Mouse (Mus musculus) megakaryocyte, embryonic 14.5 days (primary cell): ENCODE results near the gene Reep6. TPM values are rescaled to one million over a fixed set of nuclear protein-coding genes. Genes with fewer than 3 reads are reported as not detected.

Experiments used
- H3K27me3 ChIP-seq: replicated peaks from 2 replicates; pipeline ENCODE3; 2012; ENCODE audit warnings: inconsistent platforms
- H3K36me3 ChIP-seq: replicated peaks from 2 replicates; pipeline ENCODE3; 2012; ENCODE audit warnings: low read length, inconsistent platforms, mixed read lengths
- H3K4me1 ChIP-seq: 2 replicates; pipeline ENCODE4 v1.6.1; 2012; ENCODE audit warnings: inconsistent platforms
- H3K4me3 ChIP-seq: replicated peaks from 2 replicates; pipeline ENCODE3; 2012; ENCODE audit warnings: moderate library complexity, mild to moderate bottlenecking, inconsistent platforms
- H3K9me3 ChIP-seq: 2 replicates; pipeline ENCODE4 v1.6.1; 2012; ENCODE audit warnings: inconsistent platforms
- FLI1 ChIP-seq: IDR thresholded peaks from 2 replicates; pipeline ENCODE4 v1.6.1; 2012; ENCODE audit warnings: low read length, inconsistent platforms, mixed read lengths
- GATA1 ChIP-seq: IDR thresholded peaks from 3 replicates; pipeline ENCODE4 v1.6.1; 2012; ENCODE audit warnings: mixed read lengths, low read length, inconsistent platforms, borderline replicate concordance
- polyA plus RNA-seq: library from polyadenylated mRNA; stranded (reverse); fragments of >175 nt; gene quantifications from 2 replicates; pipeline ENCODE4 v1.2.3, GENCODE M21; 2012; ENCODE audit warnings: low replicate concordance; ENCODE audit not compliant: insufficient read depth

Reep6 gene
- polyA plus RNA-seq, result 19.0 and 21.1 TPM in 2 replicates

DNA sequence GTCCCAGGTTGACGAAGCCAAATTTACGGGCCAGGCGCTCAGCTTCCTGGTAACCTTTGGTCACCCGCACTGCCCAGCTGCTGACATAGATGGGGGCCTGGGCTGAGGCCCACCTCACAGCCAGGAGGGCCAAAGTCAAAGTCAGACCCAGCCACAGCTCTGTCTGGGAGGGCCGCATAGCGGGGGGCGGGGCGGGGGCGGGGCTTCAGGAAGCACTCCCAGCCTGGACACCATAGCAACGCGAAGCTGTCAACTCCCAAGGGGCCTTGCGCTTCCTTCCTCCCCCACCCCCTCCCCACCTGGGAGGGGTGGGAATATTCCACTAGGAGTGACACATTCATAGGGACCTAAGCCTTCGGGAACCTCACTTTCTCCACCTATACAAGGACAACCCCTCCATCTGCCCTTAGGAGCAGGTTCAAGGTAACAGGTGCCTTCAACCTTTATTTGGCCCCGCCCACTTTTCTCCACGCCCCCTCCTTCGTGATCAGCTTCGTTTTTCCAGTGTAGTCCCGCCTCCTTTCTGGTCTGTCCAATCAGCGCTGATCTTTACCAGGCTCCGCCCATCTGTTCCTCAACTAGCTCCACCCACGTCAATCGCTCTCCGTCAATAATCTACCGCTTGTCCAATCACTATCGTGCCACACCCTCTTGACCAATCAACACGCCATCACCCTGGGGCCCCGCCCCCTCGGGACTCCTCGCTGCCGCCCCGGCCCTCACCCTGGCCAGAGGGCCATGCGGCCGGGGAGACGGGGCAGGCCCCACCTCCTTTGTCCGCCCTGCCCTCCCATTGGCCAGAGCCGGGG lies at the start of gene Reep6, which contains the start of gene Pcsk4:
Reep6 (plus strand) TSS at position 681 of the 809 bp plus-strand sequence.
Pcsk4 (minus strand) TSS at position 226 of the 809 bp plus-strand sequence.
- Histone ChIP-seq H3K27me3 (peaks cover 24% of the 10 kb centered on the region), H3K4me1 (peaks cover 73% of the 10 kb centered on the region), H3K9me3 (no peaks in the 10 kb centered on the region), H3K4me3 (peak within 1 kb of the TSS; percentile 92), H3K36me3 (peaks cover 5% of the 10 kb centered on the region)
- no peak for TF ChIP-seq GATA1
- TF ChIP-seq FLI1, result no peak

DNA sequence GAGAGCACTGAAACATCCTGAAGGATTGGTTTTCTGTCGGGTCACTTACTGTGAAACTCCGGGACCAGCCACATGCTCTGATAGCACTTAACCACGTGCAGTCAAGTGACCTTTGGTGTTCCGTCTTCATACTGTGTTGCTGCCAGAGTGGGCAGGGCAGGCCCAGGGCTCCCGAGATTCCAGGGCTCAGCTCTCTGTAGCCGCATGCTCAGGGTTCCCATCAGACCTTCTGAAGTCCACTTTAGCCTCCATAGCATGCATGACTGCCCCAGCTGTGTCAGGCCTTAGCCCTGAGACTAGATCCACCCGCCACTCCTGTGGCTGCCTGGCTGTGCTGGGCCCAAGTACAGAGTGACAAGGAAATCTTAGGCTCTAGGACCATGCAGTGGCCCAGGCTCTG lies 48.4 kb upstream of the Reep6 start:
- Histone ChIP-seq H3K4me3 (no peak overlapping the region), H3K36me3 (peaks cover 97% of the 10 kb centered on the region), H3K9me3 (no peaks in the 10 kb centered on the region), H3K4me1 (peaks cover 55% of the 10 kb centered on the region), H3K27me3 (no peaks in the 10 kb centered on the region)
- TF ChIP-seq GATA1 (no peak), FLI1 (no peak)

DNA sequence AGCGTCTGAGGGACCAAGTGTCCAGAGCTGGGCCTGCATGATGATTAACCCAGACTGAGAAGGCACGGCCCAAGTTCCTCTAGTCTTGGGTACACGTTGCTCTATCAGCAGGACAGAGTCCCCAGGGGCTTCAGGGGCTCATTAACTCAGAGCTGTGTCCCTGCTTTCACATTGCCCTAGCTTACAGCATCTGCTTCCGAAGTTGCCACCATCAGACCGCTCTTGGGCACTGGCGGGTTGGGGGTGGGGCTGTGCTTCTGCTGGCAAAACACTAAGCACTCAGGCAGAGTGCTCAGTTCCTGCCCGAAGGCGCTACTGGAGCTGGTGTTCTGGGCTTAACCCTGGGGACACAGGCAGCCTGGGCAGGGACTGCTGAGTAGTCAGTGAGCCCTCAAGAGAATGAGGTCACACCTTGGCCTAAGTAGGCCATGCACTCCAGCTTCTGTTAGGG lies 47.8 kb upstream of the Reep6 start:
- Histone ChIP-seq H3K4me1 (peaks cover 59% of the 10 kb centered on the region), H3K27me3 (no peaks in the 10 kb centered on the region), H3K9me3 (no peaks in the 10 kb centered on the region), H3K36me3 (peaks cover 98% of the 10 kb centered on the region), H3K4me3 (no peak overlapping the region)
- TF ChIP-seq GATA1, result no peak
- TF ChIP-seq FLI1, result no peak

DNA sequence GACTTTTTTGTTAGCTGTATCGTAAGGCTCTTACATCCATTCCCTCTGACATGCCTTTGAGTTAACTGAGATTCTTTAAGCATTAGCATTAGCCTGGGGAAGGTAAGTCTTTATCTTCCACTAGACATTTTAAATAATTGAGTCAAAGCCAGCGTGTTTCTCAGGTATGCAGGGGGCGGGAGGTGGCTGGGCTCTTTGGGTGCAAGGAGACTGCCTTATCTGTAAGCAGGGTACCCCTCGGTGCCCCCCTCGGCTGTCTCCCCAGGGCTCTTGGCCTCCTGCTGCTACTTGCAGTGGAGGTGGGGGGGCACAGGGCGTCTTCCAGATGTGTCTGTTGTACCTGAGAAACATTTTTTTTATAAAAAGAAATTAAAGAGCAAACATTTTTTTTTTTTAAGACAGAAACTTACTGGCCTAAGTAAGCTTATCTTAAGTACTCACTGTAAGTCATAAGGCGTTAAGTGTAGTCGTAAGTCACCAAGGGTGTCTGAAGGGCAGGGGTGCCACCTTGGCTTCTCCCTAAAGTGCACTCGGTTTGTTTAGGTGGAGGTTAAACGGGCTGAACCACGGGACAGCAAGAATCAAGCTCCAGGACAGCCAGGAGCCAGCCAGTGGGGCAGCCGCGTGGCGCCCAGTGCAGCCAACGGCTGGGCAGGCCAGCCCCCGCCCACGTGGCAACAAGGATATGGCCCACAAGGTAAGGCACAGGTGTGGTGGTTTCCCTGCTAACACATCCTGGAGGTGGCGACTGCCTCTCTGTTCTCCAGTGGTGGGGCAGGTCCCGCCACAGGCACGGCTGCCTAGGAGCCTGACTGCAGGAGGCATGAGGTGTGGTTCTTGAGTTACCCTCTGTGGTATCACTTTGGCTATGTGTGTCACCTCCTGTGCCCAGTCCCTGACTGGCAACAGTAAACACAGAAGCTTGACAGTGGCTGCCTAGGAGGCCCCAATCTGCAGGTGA lies 47.0 kb upstream of the Reep6 start:
- no peaks in the 10 kb centered on the region for H3K9me3 ChIP-seq
- no peak overlapping the region for H3K4me3 ChIP-seq
- no peaks in the 10 kb centered on the region for H3K27me3 ChIP-seq
- H3K4me1 ChIP-seq, result peaks cover 59% of the 10 kb centered on the region
- no peak for TF ChIP-seq FLI1
- no peak for TF ChIP-seq GATA1
- peaks cover 98% of the 10 kb centered on the region for H3K36me3 ChIP-seq

DNA sequence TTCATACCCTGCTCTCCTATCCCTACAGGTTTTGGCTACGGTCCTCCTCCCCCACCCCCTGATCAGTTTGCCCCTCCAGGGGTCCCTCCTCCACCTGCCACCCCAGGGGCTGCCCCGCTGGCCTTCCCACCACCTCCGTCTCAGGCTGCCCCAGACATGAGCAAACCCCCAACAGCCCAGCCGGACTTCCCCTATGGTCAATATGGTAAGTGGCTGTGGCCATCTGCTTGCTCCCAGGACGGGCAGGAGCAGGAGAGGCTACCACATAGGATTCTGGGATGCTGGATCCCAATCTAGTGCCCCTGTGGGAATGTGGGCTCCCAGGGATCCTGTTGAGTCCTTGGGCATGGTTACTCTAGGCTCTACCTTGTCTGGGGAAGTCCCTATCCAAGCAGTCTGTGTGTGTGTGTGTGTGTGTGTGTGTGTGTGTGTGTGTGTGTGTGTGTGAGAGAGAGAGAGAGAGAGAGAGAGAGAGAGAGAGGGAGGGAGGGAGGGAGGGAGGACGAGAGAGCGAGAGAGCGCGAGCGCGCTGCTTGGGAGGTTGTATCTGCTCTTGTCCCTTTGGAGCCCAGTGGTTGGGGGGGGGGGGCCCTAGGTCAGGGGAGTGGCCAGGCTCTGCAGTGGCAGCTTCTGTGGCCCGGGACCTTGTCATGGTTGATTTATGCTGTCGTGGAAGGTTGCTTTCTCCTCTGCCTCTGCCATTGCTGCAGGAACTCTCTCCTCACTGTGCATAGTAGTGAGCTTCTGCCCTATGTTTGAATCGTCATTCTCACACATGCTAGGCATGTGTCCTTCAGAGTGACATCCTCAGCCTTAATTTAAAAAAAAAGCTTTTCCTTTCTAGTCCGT lies 44.3 kb upstream of the Reep6 start:
- Histone ChIP-seq H3K4me3 (no peak overlapping the region), H3K9me3 (no peaks in the 10 kb centered on the region), H3K4me1 (peaks cover 44% of the 10 kb centered on the region), H3K36me3 (peaks cover 90% of the 10 kb centered on the region), H3K27me3 (no peaks in the 10 kb centered on the region)
- no peak for TF ChIP-seq FLI1
- no peak for TF ChIP-seq GATA1

DNA sequence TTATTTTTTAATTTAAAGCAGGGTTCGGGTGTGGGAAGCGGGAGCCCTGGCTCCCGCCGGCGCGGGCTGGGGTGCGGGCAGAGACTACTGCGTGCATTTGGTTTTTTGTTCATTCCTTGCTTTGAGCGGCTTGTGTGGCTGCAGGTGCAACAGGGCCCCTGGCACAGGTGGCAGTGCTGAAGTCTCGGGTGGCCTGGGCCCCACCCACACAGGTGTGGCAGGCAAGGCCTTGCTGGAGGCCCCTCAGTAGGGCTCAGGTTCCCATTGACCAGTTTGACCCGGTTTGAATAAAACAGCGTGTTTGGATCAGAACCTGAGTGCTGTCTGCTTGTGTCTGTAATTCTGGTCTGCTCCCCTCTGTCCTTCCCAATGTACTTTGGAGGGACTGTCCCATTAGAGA lies 41.7 kb upstream of the Reep6 start:
- TF ChIP-seq GATA1 (no peak), FLI1 (no peak)
- Histone ChIP-seq H3K27me3 (no peaks in the 10 kb centered on the region), H3K9me3 (no peaks in the 10 kb centered on the region), H3K4me1 (peaks cover 30% of the 10 kb centered on the region), H3K4me3 (no peak overlapping the region), H3K36me3 (peaks cover 64% of the 10 kb centered on the region)

DNA sequence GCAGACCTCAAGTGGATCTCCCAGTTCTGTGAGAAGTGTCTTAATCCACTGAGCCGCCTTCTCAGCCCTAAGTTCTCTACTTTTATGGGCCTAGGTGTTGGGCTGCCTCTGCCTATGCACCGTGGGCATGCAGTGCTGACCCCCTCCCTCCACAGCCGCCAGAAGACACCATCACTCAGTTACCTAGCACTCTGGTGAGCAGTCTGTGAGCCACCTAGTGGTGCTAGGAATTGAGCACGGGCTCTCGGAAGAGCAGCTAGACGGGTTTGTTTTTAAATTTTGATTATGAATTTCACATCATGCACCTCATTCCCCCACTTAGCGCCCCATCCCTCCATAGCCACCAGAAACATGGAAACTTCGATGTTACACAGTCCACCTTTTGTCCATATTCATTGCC lies 41.1 kb upstream of the Reep6 start:
- Histone ChIP-seq H3K27me3 (no peaks in the 10 kb centered on the region), H3K36me3 (peaks cover 64% of the 10 kb centered on the region), H3K4me3 (no peak overlapping the region), H3K4me1 (peaks cover 31% of the 10 kb centered on the region), H3K9me3 (no peaks in the 10 kb centered on the region)
- TF ChIP-seq GATA1, result no peak
- TF ChIP-seq FLI1, result no peak

DNA sequence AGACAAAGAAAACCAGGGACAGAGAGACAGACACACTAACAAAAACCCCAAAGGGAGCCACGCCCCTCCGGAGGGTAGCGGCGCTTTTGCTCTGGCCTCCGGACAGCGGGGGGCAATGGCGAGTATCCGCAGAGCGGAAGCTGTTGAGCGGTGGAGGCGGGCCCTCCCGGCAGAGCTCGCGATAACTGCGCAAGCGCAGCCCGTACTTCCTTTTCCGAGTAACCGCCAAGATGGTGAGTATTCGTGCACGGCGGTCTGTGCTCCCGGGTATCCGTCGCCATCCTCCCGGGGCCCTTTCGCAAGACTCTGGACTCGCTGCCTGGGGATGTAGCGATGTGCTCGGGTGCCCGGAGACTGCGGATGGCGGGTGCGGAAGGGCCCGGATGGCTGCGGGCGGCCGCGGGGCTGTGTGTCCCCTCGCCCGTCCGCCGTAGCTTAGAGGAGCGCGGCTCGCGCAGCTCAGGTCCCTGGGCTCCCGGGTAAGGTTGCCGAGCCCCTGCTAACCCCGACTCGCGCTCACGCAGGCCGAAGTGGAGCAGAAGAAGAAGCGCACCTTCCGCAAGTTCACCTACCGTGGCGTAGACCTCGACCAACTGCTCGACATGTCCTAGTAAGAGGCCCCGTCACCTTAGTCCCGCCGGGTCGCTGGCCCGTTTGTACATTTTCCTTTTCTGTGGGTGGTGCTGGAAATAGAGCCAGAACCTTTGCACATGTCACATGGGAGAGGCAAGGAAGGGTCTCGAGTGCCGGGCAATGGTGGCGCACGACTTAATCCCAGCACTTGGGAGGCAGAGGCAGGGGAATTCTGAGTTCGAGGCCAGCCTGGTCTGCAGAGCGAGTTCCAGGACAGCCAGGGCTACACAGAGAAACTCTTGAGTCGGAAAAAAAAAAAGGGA lies 37.3 kb upstream of the Reep6 start, which contains the start of gene Rps15:
Rps15 (plus strand) TSS at position 203 of the 896 bp plus-strand sequence.
- H3K36me3 ChIP-seq, result peaks cover 42% of the 10 kb centered on the region
- peak; percentile 56; the same call in 1 of the 2 replicates for TF ChIP-seq FLI1
- no peak for TF ChIP-seq GATA1

More for the DNA sequence above, 37.3 kb upstream of the Reep6 start, which contains the start of gene Rps15:
- peak within 1 kb of the TSS; percentile 95 for H3K4me3 ChIP-seq
- no peaks in the 10 kb centered on the region for H3K9me3 ChIP-seq
- H3K27me3 ChIP-seq, result peaks cover 3% of the 10 kb centered on the region
- H3K4me1 ChIP-seq, result peaks cover 56% of the 10 kb centered on the region
